Comparison of ENCODE assay signal across 16 mouse cellular contexts in genomic region chr7:143475876-143476275, GRCm38 (mm10). TPM values are rescaled to one million over a fixed set of nuclear protein-coding genes. Genes with fewer than 3 reads are reported as not detected.
A peak's percentile ranks its signal among the peaks of the same experiment; 100 is the strongest.
DNase-seq lines count a peak whose midpoint lies in the region; ATAC-seq and TF ChIP-seq lines count a peak whose summit lies in the region.
"Had no signal": no experiment of that assay in that cellular context is flagged by ENCODE, and none has a peak within 500 bp of the region (broad histone marks: within the 10 kb centered on the region; RNA-seq: fewer than 3 reads in every experiment).

No protein-coding gene starts in this region.

- no peak for TF ChIP-seq EP300 in liver, postnatal 0 days (IDR thresholded peaks at IDR 0.05; ENCODE audit: low read depth)

- peak overlapping the region; percentile 44; the same call in 1 of the 2 replicates for H3K27ac ChIP-seq in liver, postnatal 0 days (ENCODE audit: low read depth)
- H3K27ac ChIP-seq in neural tube, embryonic 15.5 days (replicated peaks): no peak overlapping the region
- no peak overlapping the region for H3K27ac ChIP-seq in midbrain, embryonic 14.5 days (replicated peaks; ENCODE audit: low read depth, low read length)
- H3K27ac ChIP-seq: embryonic facial prominence, embryonic 12.5 days; forebrain, embryonic 10.5 days; hindbrain, postnatal 0 days had no signal

- peaks cover 22% of the 10 kb centered on the region for H3K4me1 ChIP-seq in liver, postnatal 0 days (ENCODE audit: insufficient read depth)
- no peaks in the 10 kb centered on the region for H3K4me1 ChIP-seq in neural tube, embryonic 15.5 days
- no peaks in the 10 kb centered on the region for H3K4me1 ChIP-seq in midbrain, embryonic 14.5 days (ENCODE audit: control insufficient read depth, insufficient read depth, low read length)
- H3K4me1 ChIP-seq: embryonic facial prominence, embryonic 12.5 days had no signal

- WGBS in liver, postnatal 0 days (ENCODE audit: insufficient replicate concordance): 41% methylated on average over 11 of the region's 11 CpGs
- 83% methylated on average over 11 of the region's 11 CpGs for WGBS in neural tube, embryonic 15.5 days
- WGBS in midbrain, embryonic 14.5 days: 78% methylated on average over 11 of the region's 11 CpGs

- no peaks in the 10 kb centered on the region for H3K9me3 ChIP-seq in liver, postnatal 0 days (ENCODE audit: low read length)
- no peaks in the 10 kb centered on the region for H3K9me3 ChIP-seq in neural tube, embryonic 15.5 days (replicated peaks)
- no peaks in the 10 kb centered on the region for H3K9me3 ChIP-seq in midbrain, embryonic 14.5 days (ENCODE audit: control insufficient read depth, low read length)
- H3K9me3 ChIP-seq: embryonic facial prominence, embryonic 12.5 days; forebrain, embryonic 10.5 days had no signal

- peaks cover 3% of the 10 kb centered on the region for H3K27me3 ChIP-seq in Patski
- no peaks in the 10 kb centered on the region for H3K27me3 ChIP-seq in liver, postnatal 0 days (ENCODE audit: insufficient read depth, low read length)
- no peaks in the 10 kb centered on the region for H3K27me3 ChIP-seq in neural tube, embryonic 15.5 days (replicated peaks)
- no peaks in the 10 kb centered on the region for H3K27me3 ChIP-seq in midbrain, embryonic 14.5 days (ENCODE audit: control insufficient read depth, insufficient read depth, low read length)

- CTCF ChIA-PET in Patski (lab: Charles Lee): interaction anchor here (0.6 to 1.6 kb wide), 3 partner anchors 10 to 12 kb away, joined by 3 to 5 read pairs (median 3); no protein-coding TSS in a partner anchor

- H3K4me3 ChIP-seq in liver, postnatal 0 days (ENCODE audit: low read depth, low read length): no peak overlapping the region
- H3K4me3 ChIP-seq in neural tube, embryonic 15.5 days (replicated peaks): no peak overlapping the region
- no peak overlapping the region for H3K4me3 ChIP-seq in midbrain, embryonic 14.5 days (replicated peaks; ENCODE audit: low read depth, low read length)
- H3K4me3 ChIP-seq: embryonic facial prominence, embryonic 12.5 days; forebrain, embryonic 10.5 days had no signal

- peak; percentile 61 for ATAC-seq in Patski
- peak; percentile 79 for ATAC-seq in liver, postnatal 0 days
- no peak for ATAC-seq in neural tube, embryonic 15.5 days (ENCODE audit: low FRiP score)
- ATAC-seq in midbrain, embryonic 14.5 days (ENCODE audit: low FRiP score, low TSS enrichment): no peak
- ATAC-seq: hindbrain, postnatal 0 days had no signal

- no peak overlapping the region for H3K9ac ChIP-seq in liver, postnatal 0 days (replicated peaks)
- no peak overlapping the region for H3K9ac ChIP-seq in neural tube, embryonic 15.5 days (replicated peaks)
- no peak overlapping the region for H3K9ac ChIP-seq in midbrain, embryonic 14.5 days (replicated peaks; ENCODE audit: low read length)
- H3K9ac ChIP-seq: embryonic facial prominence, embryonic 12.5 days had no signal

- intact Hi-C loops in gastrocnemius, postnatal 14 days (cut with DNase I; ENCODE audit: low total_unique reads): loop anchor here (10.0 kb wide), 1 partner anchor 471 kb away; the partner anchor contains the start of gene Tspan32

- DNase-seq in 416B (ENCODE audit: low read depth): peak; percentile 29
- DNase-seq in Patski (ENCODE audit: low read depth, low spot score): no peak
- DNase-seq in kidney, adult 9 months: peak; percentile 92
- peak; percentile 61 for DNase-seq in liver, postnatal 0 days
- no peak for DNase-seq in gastrocnemius, postnatal 14 days
- DNase-seq in midbrain, embryonic 14.5 days: no peak
- DNase-seq: cerebellum, adult 9-11 months; heart, adult 18-20 months; heart, postnatal 10 days; right cerebral cortex, postnatal 25 days; thymus, postnatal 4 days had no signal

- POLR2A ChIA-PET in Patski (lab: Charles Lee): no interaction called here

- H3K36me3 ChIP-seq in liver, postnatal 0 days (replicated peaks; ENCODE audit: insufficient read depth, low read length): no peaks in the 10 kb centered on the region
- no peaks in the 10 kb centered on the region for H3K36me3 ChIP-seq in neural tube, embryonic 15.5 days
- H3K36me3 ChIP-seq in midbrain, embryonic 14.5 days (ENCODE audit: control insufficient read depth, insufficient read depth, low read length): no peaks in the 10 kb centered on the region
- H3K36me3 ChIP-seq: embryonic facial prominence, embryonic 12.5 days; forebrain, embryonic 10.5 days had no signal

- no peak for TF ChIP-seq CTCF in Patski (IDR thresholded peaks at IDR 0.05)
- no peak for TF ChIP-seq CTCF in liver, postnatal 0 days (IDR thresholded peaks at IDR 0.05; ENCODE audit: low read depth)

- in situ Hi-C loops in Patski (cut with MboI; ENCODE audit: low pct_unique_long_range_greater_than_20kb): no loop called here

- peak overlapping the region; percentile 27 for H3K4me2 ChIP-seq in liver, postnatal 0 days (ENCODE audit: low read depth, low read length)
- no peak overlapping the region for H3K4me2 ChIP-seq in neural tube, embryonic 15.5 days
- H3K4me2 ChIP-seq in midbrain, embryonic 14.5 days (ENCODE audit: low read length): no peak overlapping the region
- H3K4me2 ChIP-seq: embryonic facial prominence, embryonic 12.5 days had no signal

RNA-seq across cellular contexts. Expression of gene Slc22a18, which starts 2.3 kb away (rescaled TPM):
- polyA plus RNA-seq in Patski (2021): 0.13 TPM
- polyA plus RNA-seq in liver, postnatal 0 days (2015; fragmentation: Nextera tagmentation; extraction: Ambion mirVana): 18.6 and 20.4 TPM in 2 replicates
- 0.61 and 2.0 TPM in 2 replicates for polyA plus RNA-seq in neural tube, embryonic 15.5 days (2015; fragmentation: Nextera tagmentation; extraction: Ambion mirVana)
- under 1 TPM; 0.31 to 0.35 TPM for total RNA-seq in gastrocnemius, postnatal 14 days (2021)
- polyA plus RNA-seq in midbrain, embryonic 14.5 days (2014; fragmentation: Nextera tagmentation; extraction: Ambion mirVana): 0.20 and 0.78 TPM in 2 replicates

RNA-seq across cellular contexts. Expression of gene Cdkn1c, which starts 15.0 kb away (rescaled TPM):
- polyA plus RNA-seq in Patski (2021): 0.06 TPM
- 36.4 and 52.4 TPM in 2 replicates for polyA plus RNA-seq in liver, postnatal 0 days (2015; fragmentation: Nextera tagmentation; extraction: Ambion mirVana)
- polyA plus RNA-seq in neural tube, embryonic 15.5 days (2015; fragmentation: Nextera tagmentation; extraction: Ambion mirVana): 275 and 292 TPM in 2 replicates
- total RNA-seq in gastrocnemius, postnatal 14 days (2021): 100 to 1,000 TPM; 565 to 617 TPM
- 271 and 417 TPM in 2 replicates for polyA plus RNA-seq in midbrain, embryonic 14.5 days (2014; fragmentation: Nextera tagmentation; extraction: Ambion mirVana)

RNA-seq across cellular contexts. Expression of gene Phlda2, which starts 27.1 kb away (rescaled TPM):
- not detected for polyA plus RNA-seq in Patski (2021)
- polyA plus RNA-seq in liver, postnatal 0 days (2015; fragmentation: Nextera tagmentation; extraction: Ambion mirVana): 10.5 and 10.8 TPM in 2 replicates
- 1.0 and 1.3 TPM in 2 replicates for polyA plus RNA-seq in neural tube, embryonic 15.5 days (2015; fragmentation: Nextera tagmentation; extraction: Ambion mirVana)
- not detected for total RNA-seq in gastrocnemius, postnatal 14 days (2021)
- 0.45 TPM in 1 of 2 replicates, not detected in the other for polyA plus RNA-seq in midbrain, embryonic 14.5 days (2014; fragmentation: Nextera tagmentation; extraction: Ambion mirVana)
- total RNA-seq: heart, adult 18-20 months; heart, postnatal 10 days; left cerebral cortex, adult 18-20 months had no signal

Comparison
In these comparisons a context has a peak if more than half of its experiments do, and no peak if none do; other contexts are left out.
1. DNase-seq: peak in 416B (single experiment), kidney, adult 9 months (single experiment) and liver, postnatal 0 days (single experiment); none in Patski (single experiment), gastrocnemius, postnatal 14 days (single experiment) and midbrain, embryonic 14.5 days (single experiment).
2. ATAC-seq: peak in Patski (single experiment) and liver, postnatal 0 days (single experiment); none in neural tube, embryonic 15.5 days (single experiment) and midbrain, embryonic 14.5 days (single experiment).
3. RNA of gene Cdkn1c, which starts 15.0 kb away (polyA plus RNA-seq): 271 to 417 TPM in midbrain, embryonic 14.5 days, 275 to 292 TPM in neural tube, embryonic 15.5 days and 36.4 to 52.4 TPM in liver, postnatal 0 days; 0.06 TPM in Patski (single experiment); every median in the first group is over 10 times any median in the second.